ENCODE assay signal across 16 mouse cellular contexts in genomic region chr17:63134805-63135204, GRCm38 (mm10).
"Had no signal": no experiment of that assay in that cellular context is flagged by ENCODE, and none has a peak within 500 bp of the region (broad histone marks: within the 10 kb centered on the region; RNA-seq: fewer than 3 reads in every experiment).

No protein-coding gene starts in this region.

- H3K9me3 ChIP-seq: neural tube, embryonic 13.5 days; neural tube, embryonic 15.5 days; stomach, embryonic 15.5 days had no signal

- DNase-seq: retina, postnatal 1 day; right cerebral cortex, adult 18-20 months; right cerebral cortex, postnatal 14 days; right cerebral cortex, postnatal 25 days; right cerebral cortex, postnatal 4 days; spleen, adult 18-20 months; thymus, adult 18-20 months; thymus, adult 2 months; thymus, postnatal 14 days; thymus, postnatal 25 days; thymus, postnatal 36 days; thymus, postnatal 4 days had no signal

- H3K4me1 ChIP-seq: stomach, embryonic 15.5 days had no signal

- H3K27ac ChIP-seq: neural tube, embryonic 13.5 days; neural tube, embryonic 15.5 days; stomach, embryonic 15.5 days; stomach, postnatal 0 days had no signal

- H3K9ac ChIP-seq: neural tube, embryonic 13.5 days; neural tube, embryonic 15.5 days; stomach, embryonic 15.5 days had no signal

- H3K4me3 ChIP-seq: neural tube, embryonic 13.5 days; neural tube, embryonic 15.5 days; stomach, embryonic 15.5 days had no signal

- H3K27me3 ChIP-seq: neural tube, embryonic 13.5 days; neural tube, embryonic 15.5 days; stomach, embryonic 15.5 days had no signal

- H3K4me2 ChIP-seq: neural tube, embryonic 13.5 days; neural tube, embryonic 15.5 days; stomach, embryonic 15.5 days had no signal

- H3K36me3 ChIP-seq: neural tube, embryonic 15.5 days; stomach, embryonic 15.5 days had no signal
